Mouse (Mus musculus) embryo, embryonic 11 days (tissue): ENCODE data around the gene Rptor.

Source experiments
- DNase-seq: peaks from one replicate; pipeline ENCODE4 v3.0.0-alpha.2; 2015

Rptor gene

GRCm38 (mm10) chr11:119694146-119694860 is 91.6 kb downstream of the Rptor start:
- DNase-seq: no peak

GRCm38 (mm10) chr11:119696401-119696800 is 93.7 kb downstream of the Rptor start:
- DNase-seq: no peak

- DNase-seq: no peak
These were observed 102.8 kb downstream of the Rptor start for GRCm38 (mm10) chr11:119705381-119706066.

GRCm38 (mm10) chr11:119707259-119707658 is 104.6 kb downstream of the Rptor start:
- DNase-seq: no peak

GRCm38 (mm10) chr11:119709239-119709638 is 106.5 kb downstream of the Rptor start:
- DNase-seq: peak; percentile 8

- DNase-seq: no peak
These were observed 107.6 kb downstream of the Rptor start for GRCm38 (mm10) chr11:119710338-119710737.

GRCm38 (mm10) chr11:119710822-119711221 is 108.1 kb downstream of the Rptor start:
- DNase-seq: no peak

GRCm38 (mm10) chr11:119715437-119715836 is 112.7 kb downstream of the Rptor start:
- no peak for DNase-seq

- DNase-seq: no peak
These were observed 113.3 kb downstream of the Rptor start for GRCm38 (mm10) chr11:119715841-119716596.

- DNase-seq: no peak
These were observed 115.4 kb downstream of the Rptor start for GRCm38 (mm10) chr11:119718115-119718514.

GRCm38 (mm10) chr11:119720101-119721048 is 117.7 kb downstream of the Rptor start:
- DNase-seq: no peak

- no peak for DNase-seq
These were observed 122.0 kb downstream of the Rptor start for GRCm38 (mm10) chr11:119724709-119725108.

- no peak for DNase-seq
These were observed 128.7 kb downstream of the Rptor start for GRCm38 (mm10) chr11:119731382-119731781.

- no peak for DNase-seq
These were observed 129.7 kb downstream of the Rptor start for GRCm38 (mm10) chr11:119732362-119732761.

- no peak for DNase-seq
These were observed 130.4 kb downstream of the Rptor start for GRCm38 (mm10) chr11:119732961-119733656.

- no peak for DNase-seq
These were observed 130.9 kb downstream of the Rptor start for GRCm38 (mm10) chr11:119733657-119733990.

GRCm38 (mm10) chr11:119735152-119735551 is 132.4 kb downstream of the Rptor start:
- no peak for DNase-seq

GRCm38 (mm10) chr11:119738990-119739846 is 136.5 kb downstream of the Rptor start:
- DNase-seq: no peak

GRCm38 (mm10) chr11:119741401-119741800 is 138.7 kb downstream of the Rptor start:
- no peak for DNase-seq

GRCm38 (mm10) chr11:119744436-119744835 is 141.7 kb downstream of the Rptor start:
- peak; percentile 39 for DNase-seq

GRCm38 (mm10) chr11:119745333-119745732 is 142.6 kb downstream of the Rptor start:
- no peak for DNase-seq
